Mouse (Mus musculus) gastrocnemius, adult 2 months (tissue): ENCODE data around the gene Gm45261. TPM values are rescaled to one million over a fixed set of nuclear protein-coding genes. Genes with fewer than 3 reads are reported as not detected.

Experiments
- DNase-seq: peaks from one replicate; pipeline ENCODE4 v3.0.0; 2022
- H3K27ac ChIP-seq: fragments of 200-600 bp; 2 replicates; pipeline ENCODE4 v1.8.1; 2022; ENCODE audit warnings: mild to moderate bottlenecking
- H3K4me3 ChIP-seq: fragments of 200-600 bp; 2 replicates; pipeline ENCODE4 v1.8.1; 2022; ENCODE audit warnings: mild to moderate bottlenecking, moderate library complexity
- CTCF ChIP-seq: fragments of 200-600 bp; IDR thresholded peaks from 2 replicates; pipeline ENCODE4 v1.8.1; 2022; ENCODE audit warnings: antibody characterized with exemption, mild to moderate bottlenecking, moderate library complexity
- intact Hi-C: fragments of 180-260 bp; cut with DNase I; formaldehyde crosslinking; loops from one replicate; pipeline ENCODE4 v1.15.1; 2025
- total RNA-seq, 2 experiments: library from RNA; stranded (reverse); gene quantifications; 2 replicates each; pipeline ENCODE4 v1.2.3; 2021

Gene Gm45261
- total RNA-seq, 2 experiments from 2014 or later: not detected

DNA sequence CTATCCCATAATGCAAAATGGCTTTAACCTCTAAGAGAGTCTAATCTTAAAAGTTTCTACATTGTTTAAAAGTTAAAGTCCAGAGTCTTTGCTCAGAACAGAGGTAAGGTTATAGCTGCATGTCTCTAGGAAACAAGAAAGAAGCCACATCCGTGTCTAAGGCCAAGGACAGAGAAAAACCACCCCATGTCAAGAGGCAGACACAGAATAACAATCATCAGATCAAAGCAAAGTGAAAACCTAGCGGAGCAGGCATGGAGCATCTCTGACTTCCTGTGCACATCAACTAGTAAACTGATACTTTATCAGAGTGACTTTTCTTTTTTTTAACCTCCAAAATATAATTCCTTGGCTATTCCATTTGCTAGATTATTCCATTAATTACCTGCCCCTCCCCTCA is 20.3 kb downstream of the Gm45261 start:
- DNase-seq: no peak
- TF ChIP-seq CTCF: no peak
- H3K27ac ChIP-seq: no peak overlapping the region
- intact Hi-C loops: no loop called here
- no peak overlapping the region for H3K4me3 ChIP-seq

DNA sequence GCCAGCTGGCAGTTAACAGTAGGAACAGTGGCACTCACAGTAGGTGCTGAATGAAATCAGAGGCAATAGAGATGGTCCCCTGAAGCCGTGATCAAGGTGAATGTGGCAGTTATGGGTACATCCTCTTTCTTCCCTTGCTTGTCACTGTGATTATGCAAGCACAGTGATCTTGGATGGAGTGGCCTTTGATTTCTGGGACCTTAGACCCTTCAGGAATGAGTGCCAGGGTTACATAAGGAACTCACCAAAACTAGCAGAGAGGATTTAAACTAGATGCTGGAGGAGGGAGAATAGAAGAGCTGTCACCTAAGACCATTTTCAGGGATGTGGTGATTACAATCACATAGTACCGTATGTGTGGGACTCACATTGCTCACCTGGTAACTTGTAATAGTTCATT is 22.7 kb downstream of the Gm45261 start:
- intact Hi-C loops: no loop called here
- Histone ChIP-seq H3K27ac (no peak overlapping the region), H3K4me3 (no peak overlapping the region)
- TF ChIP-seq CTCF: no peak
- DNase-seq: no peak

DNA sequence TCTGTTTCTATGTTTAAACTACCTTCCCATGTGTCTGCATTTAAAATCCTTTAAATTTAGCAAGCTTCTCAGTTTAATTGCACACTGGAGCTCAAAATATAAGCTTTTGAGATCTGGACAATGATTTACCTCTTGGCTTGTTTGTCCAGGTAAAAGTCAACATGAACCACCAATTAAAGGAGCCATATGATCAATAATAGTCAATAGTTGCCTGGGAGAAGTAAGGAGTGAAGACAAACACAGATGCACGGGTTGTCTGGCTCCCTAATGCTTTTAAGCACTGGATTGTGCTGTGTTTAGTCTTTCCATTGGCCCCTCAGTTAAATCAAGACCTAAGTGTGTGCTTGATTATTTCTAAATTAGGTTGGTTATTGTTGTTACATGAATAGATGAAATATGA is 33.3 kb downstream of the Gm45261 start:
- DNase-seq: no peak
- Histone ChIP-seq H3K27ac (no peak overlapping the region), H3K4me3 (no peak overlapping the region)
- TF ChIP-seq CTCF: no peak
- intact Hi-C loops: no loop called here

DNA sequence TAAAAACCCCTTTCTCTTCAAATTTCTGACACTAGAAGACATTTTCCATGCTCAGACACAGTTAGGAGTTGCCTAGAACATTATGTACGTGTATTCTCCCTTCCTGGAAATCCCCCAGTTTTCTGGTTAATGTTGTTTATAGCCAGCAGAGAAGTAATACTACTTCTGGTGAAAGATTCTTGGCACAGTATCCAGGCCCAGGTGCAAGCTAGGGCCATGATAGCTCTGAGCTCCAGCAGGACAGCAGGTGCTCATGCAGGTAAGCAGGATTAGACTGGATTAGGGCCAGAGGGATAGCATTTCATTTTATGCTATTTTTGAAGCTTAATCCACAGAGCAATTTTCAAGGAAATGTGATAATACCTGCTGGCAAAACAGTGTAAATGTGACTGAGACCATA is 33.8 kb downstream of the Gm45261 start:
- DNase-seq: no peak
- Histone ChIP-seq H3K4me3 (no peak overlapping the region), H3K27ac (no peak overlapping the region)
- no peak for TF ChIP-seq CTCF
- intact Hi-C loops: no loop called here

DNA sequence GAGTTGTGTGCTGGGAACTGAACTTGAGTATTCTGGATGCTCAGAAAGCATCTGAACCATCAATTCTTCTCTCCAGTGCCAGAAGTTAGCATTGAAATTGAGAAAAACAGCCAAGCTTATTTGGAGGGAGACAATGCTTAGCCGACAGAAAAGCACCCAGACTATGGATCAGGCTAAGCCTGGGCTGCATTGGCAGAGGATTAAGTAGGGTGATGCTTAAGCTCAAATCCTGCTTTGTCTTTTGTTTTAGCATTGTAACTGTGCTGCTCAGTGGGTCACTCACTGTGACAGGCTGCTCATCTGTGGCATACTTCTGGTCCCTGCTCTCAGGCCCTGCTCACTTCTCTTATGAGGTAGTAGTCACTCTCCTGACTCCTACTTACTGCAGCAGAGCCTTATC is 36.6 kb downstream of the Gm45261 start:
- intact Hi-C loops: no loop called here
- Histone ChIP-seq H3K27ac (no peak overlapping the region), H3K4me3 (no peak overlapping the region)
- no peak for DNase-seq
- TF ChIP-seq CTCF: no peak

DNA sequence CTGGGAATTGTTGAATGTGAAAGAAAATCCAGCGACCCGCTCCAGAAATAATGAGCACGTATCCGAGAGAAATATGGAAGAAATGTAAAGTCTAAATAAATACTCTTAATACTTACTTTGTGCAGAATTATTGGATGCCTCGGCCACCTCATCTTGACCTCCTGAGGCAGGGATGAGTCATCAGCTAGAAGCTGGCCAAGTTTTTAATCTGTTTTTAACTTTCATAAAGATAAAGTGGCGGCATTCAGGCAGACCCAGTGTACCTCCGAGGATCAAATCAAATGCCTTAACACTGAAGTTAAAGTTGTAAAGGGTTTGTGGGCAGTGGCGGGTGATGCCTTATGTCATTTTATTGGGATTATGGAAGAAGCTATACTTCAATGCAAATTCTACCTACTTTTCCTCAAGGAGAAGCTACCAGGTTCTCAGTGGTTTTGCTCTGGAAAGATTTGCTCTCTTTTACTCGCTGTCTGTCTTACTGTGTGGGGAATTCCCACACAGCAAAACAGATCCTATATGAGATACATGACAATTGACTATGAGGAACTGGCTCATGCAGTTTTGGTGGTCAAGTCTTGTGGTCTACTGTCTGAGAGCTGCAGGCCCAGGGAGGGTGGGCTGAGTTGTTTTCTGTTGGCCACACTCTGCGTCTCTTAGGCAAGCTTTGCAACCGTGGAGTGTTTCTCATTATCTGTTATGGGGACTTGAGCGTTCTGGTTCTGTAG is 42.8 kb downstream of the Gm45261 start:
- H3K4me3 ChIP-seq: no peak overlapping the region
- H3K27ac ChIP-seq: no peak overlapping the region
- TF ChIP-seq CTCF: no peak
- DNase-seq: no peak
- intact Hi-C loops: no loop called here

DNA sequence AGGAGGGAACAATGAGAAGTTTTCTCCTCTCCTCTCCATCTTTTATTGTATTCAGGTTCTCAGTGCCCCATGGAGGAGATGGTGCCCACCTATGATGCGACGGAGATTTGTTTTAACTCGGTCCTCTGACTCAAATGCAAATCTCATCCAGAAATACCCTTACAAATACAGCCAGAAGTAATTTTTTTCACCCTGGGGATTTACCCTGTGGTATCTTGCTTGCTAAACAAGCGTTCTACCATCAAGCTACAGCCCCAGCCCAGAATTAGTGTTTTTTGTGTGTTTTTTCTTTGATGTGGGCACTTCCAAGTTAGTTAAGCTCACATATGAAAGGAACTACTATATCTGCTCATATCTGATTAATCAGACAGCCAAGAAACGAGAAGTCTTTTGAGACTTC is 44.9 kb downstream of the Gm45261 start:
- TF ChIP-seq CTCF: no peak
- Histone ChIP-seq H3K4me3 (no peak overlapping the region), H3K27ac (no peak overlapping the region)
- no peak for DNase-seq
- intact Hi-C loops: no loop called here

DNA sequence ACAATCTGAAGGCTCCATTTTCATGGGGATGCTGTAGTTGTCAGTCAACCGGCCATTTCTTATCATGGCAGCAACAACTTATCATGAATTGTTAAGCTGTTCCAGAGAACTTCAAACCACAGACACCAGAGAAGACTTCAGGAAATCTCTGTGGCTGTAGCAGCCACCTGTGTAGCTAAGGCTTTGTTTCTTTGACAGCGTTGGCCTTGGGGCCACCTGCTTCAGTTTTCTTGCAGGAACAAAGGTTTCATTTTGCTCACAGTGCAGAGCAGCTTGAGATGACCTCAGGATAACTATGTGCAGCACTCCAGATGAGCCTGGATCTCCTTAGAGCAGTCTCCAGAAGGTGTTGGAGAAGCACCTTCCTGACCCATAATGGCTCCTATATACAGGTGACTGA is 48.7 kb downstream of the Gm45261 start:
- Histone ChIP-seq H3K4me3 (no peak overlapping the region), H3K27ac (no peak overlapping the region)
- intact Hi-C loops: no loop called here
- no peak for DNase-seq
- no peak for TF ChIP-seq CTCF

DNA sequence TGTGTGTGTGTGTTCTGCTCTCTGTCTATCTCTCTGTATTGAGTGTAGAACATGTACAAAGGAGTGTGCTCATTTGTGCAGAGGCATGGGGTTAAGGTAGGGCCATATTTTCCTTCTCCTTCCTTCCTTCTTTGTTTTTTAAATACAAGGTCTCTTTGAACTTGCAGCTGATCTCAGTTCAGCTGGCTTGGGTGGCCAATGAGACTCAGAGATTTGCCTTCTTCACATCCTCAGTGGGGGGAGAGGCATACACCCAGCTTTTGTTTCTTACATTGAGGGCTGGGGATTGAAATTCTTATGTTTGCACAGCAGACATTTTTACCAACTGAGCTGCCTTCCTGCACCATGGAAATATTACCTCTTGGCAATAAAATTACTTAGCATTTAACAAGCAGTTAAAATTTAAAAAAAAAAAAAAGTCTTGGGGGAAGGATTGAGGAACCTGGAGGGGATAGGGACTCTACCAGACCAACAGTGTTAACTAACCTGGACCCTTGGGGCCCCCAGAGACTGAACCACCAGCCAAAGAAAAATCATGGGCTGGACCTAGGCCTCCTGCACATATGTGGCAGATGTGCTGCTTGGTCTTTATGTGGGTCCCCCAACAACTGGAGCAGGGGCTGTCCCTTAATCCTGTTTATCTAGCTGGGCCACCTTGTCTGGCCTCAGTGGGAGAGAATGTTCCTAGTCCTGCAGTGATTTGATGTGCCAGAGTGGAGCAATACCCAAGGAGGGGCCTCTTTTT is 50.8 kb downstream of the Gm45261 start:
- no peak for TF ChIP-seq CTCF
- intact Hi-C loops: no loop called here
- Histone ChIP-seq H3K4me3 (no peak overlapping the region), H3K27ac (no peak overlapping the region)
- DNase-seq: no peak

DNA sequence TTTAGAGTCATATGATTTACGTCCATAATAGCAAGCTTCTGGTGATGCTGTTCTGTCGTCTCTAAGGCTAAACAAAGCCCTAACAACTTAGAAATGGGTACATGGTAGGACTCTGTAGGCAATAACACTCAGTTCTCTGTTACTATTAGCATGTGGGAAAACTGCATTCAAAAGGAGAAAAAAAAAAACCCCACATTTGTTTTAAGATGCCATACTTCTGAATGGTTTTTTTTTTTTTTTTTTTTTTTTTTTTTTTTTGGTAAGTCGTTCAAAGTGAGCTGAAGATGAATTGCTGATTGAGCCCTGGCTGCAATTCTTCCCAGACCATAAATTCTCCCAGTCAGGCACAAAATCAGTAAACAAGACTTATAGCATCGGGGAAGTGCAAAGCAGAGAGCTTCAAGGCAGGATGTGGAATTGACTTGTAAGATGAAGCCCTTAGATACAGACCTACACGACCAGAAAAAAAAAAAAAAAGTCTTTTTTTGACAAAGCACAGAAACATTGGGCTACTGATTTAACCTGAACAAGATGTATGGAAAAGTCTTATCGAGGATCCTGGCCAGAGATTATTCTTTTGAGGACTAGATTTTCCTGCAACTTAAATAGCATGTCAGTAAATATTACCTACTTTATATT is 51.7 kb downstream of the Gm45261 start:
- intact Hi-C loops: no loop called here
- DNase-seq: no peak
- TF ChIP-seq CTCF: no peak
- no peak overlapping the region for H3K27ac ChIP-seq
- H3K4me3 ChIP-seq: no peak overlapping the region

DNA sequence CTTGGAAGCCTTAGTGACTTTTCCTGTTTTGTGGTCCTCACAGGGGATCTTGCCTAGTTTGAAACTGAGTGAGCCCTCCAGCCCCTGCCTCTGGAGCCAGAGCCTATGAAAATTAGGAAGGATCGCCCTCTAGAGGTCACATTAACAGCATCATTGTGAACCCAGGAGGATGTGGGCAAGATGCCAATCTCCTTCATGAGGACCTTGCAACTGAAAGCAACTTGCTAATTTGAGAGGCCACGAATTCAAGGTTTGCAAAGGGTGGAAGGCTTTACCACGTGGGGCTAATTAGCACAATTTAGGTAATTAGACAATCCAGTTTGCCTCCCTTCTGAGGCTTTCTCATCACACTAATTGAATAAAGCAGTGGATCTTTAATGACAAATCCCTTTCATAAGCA is 52.7 kb downstream of the Gm45261 start:
- DNase-seq: peak; percentile 54
- peak; percentile 83 for TF ChIP-seq CTCF
- intact Hi-C loops: loop anchor here (1.0 kb wide), 1 partner anchor 227 kb away; no protein-coding TSS in a partner anchor
- Histone ChIP-seq H3K27ac (no peak overlapping the region), H3K4me3 (no peak overlapping the region)

DNA sequence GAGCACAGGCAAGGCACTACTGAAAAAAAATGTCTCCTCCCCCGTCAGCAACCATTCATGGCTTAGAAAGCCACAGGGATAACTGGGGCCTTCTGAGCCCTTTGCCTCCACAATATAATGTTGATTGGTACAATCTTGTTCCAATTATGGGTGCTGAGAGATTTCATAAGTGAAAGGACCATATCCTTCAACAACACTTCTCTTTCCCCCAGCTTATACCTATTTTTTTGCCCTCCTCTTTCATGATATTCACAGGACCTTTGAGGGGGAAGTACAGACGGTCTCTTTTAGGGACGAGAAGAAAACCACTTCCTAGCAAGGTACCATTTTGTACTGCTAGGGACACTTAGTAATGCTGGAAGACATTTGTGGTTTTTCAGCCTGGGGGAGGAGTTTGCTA is 57.1 kb downstream of the Gm45261 start:
- intact Hi-C loops: no loop called here
- DNase-seq: no peak

DNA sequence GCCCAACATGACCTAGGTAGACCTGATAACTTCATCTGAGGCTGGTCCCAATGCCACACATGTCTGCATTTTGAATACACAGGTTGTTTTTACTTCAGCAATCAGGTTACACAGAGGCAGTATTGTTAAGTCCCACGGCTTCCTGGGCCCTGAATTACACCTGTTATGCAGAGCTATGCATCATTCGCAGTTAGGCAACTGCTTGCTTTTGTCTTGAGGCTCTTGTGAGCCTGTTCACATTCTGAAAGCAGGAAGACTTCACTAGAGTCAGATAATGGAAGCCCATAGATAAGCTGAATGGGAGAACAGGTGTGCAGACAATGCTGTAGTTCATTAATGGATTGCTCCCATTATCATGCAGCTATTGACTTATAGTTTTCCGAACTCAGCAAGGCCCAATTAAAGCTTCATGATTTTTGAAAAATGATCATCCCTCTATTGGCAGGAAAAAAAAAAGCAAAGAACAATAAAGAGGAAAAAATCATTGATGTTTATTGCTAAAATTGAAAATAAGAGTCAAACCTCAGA is 57.8 kb downstream of the Gm45261 start:
- no peak for TF ChIP-seq CTCF
- intact Hi-C loops: no loop called here
- DNase-seq: no peak
- H3K27ac ChIP-seq: no peak overlapping the region
- no peak overlapping the region for H3K4me3 ChIP-seq

More for the DNA sequence above, 57.1 kb downstream of the Gm45261 start:
- Histone ChIP-seq H3K4me3 (no peak overlapping the region), H3K27ac (no peak overlapping the region)
- no peak for TF ChIP-seq CTCF
